Mouse (Mus musculus) macrophage (primary cell): ENCODE results near the gene Nom1. TPM values are rescaled to one million over a fixed set of nuclear protein-coding genes. Genes with fewer than 3 reads are reported as not detected.

Experiments used
- H3K27ac ChIP-seq: fragments of 350-480 bp; formaldehyde crosslinking; 2 replicates; pipeline ENCODE4 v1.9.0; 2021
- H3K36me3 ChIP-seq: fragments of 350-480 bp; formaldehyde crosslinking; 2 replicates; pipeline ENCODE4 v1.9.0; 2021; ENCODE audit errors: inconsistent target
- H3K4me3 ChIP-seq: fragments of 350-480 bp; formaldehyde crosslinking; 2 replicates; pipeline ENCODE4 v1.9.0; 2021; ENCODE audit errors: inconsistent target
- H3K79me2 ChIP-seq: fragments of 350-480 bp; formaldehyde crosslinking; 2 replicates; pipeline ENCODE4 v1.9.0; 2021; ENCODE audit errors: inconsistent target
- WGBS: methylation state at CpG from one replicate; pipeline ENCODE4 v1.1.7; 2026; ENCODE audit warnings: inconsistent platforms; ENCODE audit not compliant: missing documents; 5-methylcytosine and 5-hydroxymethylcytosine counted together
- polyA plus RNA-seq: library from polyadenylated mRNA; stranded (reverse); fragments of 250-400 nt; gene quantifications from 3 replicates; pipeline ENCODE4 v1.2.4, GENCODE M21; 2018; ENCODE audit warnings: inconsistent platforms

Nom1 gene
- polyA plus RNA-seq, 1 experiment from 2014 or later = 6.9 TPM

DNA sequence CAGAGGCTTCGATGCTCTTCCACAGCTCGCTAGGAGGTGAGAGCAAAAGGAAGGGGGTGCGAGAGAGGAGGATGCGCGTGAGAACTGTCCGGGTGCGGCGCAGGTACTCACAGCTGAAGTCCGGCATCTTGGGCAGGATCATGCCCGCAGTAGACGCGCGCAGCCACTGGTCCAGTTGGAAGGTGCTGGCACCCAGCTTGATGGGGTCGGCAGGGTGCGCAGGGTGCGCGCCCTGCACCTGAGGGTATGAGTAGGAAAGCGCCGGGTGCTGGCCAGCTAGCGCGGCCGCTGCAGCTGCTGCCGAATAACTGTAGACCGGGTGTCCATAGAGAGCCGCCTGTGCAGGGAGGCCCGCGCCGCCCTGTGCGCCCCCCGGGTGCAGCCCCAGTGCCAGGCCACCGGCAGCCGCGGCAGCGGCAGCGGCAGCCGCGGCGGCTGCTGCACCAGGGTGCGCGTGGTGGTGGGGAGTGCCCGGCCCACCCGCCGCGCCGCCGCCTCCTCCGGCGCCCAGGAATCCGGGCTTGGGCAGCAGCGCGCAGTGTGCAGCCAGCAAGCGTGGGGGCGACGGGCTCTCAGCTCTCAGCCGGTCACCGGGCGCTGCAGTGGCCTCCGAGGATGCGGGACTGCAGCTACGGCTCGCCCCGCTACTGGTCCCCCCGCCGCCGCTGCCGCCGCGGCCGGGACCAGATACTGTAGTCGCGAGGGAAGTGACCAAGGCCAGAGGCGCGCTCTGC is 43.2 kb downstream of the Nom1 start:
- WGBS = 4% methylated on average over 57 of the region's 73 CpGs
- H3K79me2 ChIP-seq = no peaks in the 10 kb centered on the region
- H3K27ac ChIP-seq = no peak overlapping the region
- H3K36me3 ChIP-seq = no peaks in the 10 kb centered on the region
- no peak overlapping the region for H3K4me3 ChIP-seq

DNA sequence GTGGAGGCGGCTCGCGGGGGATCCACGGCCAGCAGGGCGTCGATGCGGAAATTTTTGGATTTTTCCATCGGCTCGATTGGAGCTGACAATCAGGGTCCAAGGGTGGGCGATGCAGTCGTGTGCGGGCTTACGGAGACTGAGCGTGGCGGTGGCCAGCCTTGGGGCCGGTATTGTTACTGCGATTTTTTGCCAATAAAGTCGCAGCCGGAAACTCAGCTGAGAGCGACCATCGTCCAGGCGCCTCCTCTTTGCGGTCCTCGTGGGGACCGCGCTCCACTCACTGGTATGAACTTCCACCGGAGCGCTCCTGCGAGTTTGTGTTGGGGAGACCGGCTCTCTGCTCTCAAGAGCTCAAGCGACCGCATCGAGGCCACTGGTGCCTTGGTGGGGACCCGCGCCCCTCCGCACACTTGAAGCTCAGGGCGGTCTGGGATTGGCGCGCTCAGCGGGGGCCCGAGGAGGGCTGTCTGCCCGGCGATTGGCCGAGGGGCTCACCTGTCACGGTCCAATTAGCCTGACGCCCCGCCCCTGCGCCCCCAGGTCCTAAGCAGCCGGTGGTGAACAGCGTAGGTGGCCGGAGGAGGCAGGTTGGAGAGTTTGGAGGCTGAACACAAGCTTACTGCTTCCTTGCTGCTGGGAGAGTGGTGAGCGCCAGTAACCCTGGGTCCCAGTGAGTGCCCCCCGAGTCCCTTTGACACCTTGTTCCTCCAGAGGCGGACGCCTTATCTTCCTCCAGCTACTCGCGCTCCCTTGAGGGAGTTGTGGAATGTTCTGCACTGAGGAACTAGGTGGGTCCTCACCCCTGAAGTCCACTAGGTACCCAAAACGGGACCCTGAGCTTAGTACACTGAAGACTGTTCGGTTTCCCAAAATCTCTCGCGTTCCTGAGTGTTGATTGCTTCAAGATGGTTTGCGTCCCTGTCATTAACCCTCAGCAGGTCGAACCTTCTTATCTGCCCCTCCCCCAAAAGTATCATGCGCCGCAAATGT is 44.0 kb downstream of the Nom1 start, which contains the start of gene Mnx1:
TSS of gene Mnx1 (minus strand) at position 263 of the 990 bp plus-strand sequence.
- H3K27ac ChIP-seq = no peak within 1 kb of the TSS
- WGBS = 3% methylated on average over 62 of the region's 65 CpGs
- H3K36me3 ChIP-seq = no peaks in the 10 kb centered on the region
- H3K4me3 ChIP-seq = no peak within 1 kb of the TSS
- no peaks in the 10 kb centered on the region for H3K79me2 ChIP-seq

DNA sequence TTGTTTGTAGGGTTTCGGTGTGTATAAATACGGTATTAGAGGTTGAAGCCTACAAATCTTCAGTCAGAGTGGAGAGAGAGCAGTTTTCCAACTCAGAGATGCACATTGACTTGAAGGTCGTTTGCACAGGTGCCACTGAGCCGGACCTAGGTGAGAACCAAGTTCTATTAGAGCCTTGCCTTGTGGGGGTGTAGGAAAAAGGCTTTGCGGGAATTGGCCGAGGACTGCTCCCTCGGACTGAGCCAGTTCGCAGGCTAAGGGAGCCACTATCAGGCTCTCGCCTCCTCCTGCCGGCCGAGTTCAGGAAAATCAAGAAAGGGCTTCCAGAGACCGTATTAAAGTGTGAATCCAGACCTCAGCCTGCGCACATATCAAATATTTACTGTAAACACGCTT is 44.7 kb downstream of the Nom1 start:
- H3K27ac ChIP-seq = no peak overlapping the region
- H3K4me3 ChIP-seq = no peak overlapping the region
- 3% methylated on average over 14 of the region's 14 CpGs for WGBS
- H3K36me3 ChIP-seq = no peaks in the 10 kb centered on the region
- H3K79me2 ChIP-seq = no peaks in the 10 kb centered on the region

DNA sequence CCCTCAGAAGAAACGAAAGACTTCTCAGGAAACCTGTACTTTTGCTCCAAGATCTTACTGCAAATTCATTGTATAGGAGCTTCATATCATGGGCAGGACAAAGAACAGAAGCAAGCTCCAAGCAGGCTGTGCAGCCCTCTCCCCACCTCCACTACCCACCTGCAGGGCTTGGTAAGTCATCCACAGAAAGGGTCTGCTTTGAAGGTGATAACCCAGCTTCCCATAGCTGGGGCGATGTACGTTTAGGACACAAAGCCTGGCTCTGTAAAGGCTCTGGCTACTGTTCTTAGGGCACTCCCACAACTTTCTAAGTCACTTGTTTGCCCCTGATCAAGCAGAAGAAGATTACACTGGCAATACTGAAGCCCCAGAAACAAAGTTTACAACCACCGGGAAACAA is 49.3 kb downstream of the Nom1 start:
- WGBS = 3% methylated on average over 4 of the region's 4 CpGs
- no peak overlapping the region for H3K27ac ChIP-seq

DNA sequence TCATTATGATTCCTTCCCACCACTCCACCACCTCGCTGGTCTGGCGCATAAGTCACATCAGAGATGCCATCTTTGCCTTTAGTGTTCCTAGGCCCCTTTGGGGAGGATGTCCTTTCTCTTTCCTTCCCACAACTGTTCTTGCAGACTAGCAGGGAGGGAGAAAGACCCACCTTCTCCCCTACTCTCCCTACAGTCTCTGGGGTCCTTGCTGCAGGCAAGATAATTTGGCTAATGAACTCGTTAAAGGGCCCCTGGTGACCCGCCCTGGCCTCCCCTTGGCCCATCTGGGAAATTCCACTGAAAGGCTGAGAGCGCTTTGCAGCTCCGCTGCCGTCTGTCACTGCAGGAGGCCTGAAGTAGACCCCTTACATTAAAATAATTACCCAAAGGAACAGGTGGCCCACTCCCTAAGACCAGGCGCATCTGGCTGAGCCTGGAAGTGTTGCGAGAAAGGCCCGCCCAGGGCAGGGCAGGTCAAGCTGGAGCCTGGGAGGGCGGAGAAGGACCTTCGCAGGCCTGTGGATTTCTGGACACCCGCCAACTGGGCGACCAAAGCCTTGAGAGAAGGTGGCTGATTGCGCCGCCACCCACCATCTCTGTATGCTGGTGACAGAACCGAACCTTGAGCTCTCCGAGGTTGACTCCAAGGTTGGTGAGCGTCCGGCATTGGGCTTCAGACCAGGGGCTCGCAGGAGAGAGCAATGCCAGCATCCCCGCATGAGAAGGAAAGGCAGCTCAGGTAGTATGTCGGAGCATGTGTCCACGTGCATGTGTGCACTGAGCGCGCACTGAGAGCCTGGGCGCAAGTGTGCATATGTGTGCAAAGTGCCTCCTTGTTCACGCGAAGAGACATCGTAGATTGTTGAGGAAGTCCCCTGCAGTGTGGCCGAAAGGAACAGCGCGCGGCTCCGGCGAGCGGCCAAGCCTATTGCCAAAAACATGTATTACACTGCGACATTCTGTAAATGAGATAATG is 50.8 kb downstream of the Nom1 start:
- H3K4me3 ChIP-seq = no peak overlapping the region

More for the DNA sequence above, 49.3 kb downstream of the Nom1 start:
- no peaks in the 10 kb centered on the region for H3K79me2 ChIP-seq
- no peaks in the 10 kb centered on the region for H3K36me3 ChIP-seq
- no peak overlapping the region for H3K4me3 ChIP-seq

DNA sequence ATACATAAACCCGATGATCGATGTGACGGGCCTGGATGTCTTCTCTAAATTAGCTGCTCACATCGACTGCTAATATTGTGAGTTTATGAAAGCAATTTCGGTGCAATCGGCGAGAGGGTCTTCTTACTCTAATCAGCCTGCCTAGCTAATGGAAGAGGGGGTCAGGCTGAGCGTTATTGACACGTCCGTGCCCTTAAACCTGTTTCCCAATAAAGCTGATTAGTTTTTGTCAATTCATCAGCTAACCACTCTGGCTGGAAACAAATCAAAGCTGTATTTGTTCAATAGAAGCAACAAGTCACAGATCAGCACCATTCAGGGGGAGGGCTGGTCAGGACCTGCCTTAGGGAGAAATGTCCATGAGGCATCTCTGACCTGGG is 51.5 kb downstream of the Nom1 start:
- 5% methylated on average over 10 of the region's 10 CpGs for WGBS
- no peaks in the 10 kb centered on the region for H3K36me3 ChIP-seq
- H3K4me3 ChIP-seq = no peak overlapping the region
- H3K79me2 ChIP-seq = no peaks in the 10 kb centered on the region
- H3K27ac ChIP-seq = no peak overlapping the region

More for the DNA sequence above, 50.8 kb downstream of the Nom1 start:
- 8% methylated on average over 38 of the region's 38 CpGs for WGBS
- Histone ChIP-seq H3K27ac (no peak overlapping the region), H3K36me3 (no peaks in the 10 kb centered on the region), H3K79me2 (no peaks in the 10 kb centered on the region)

DNA sequence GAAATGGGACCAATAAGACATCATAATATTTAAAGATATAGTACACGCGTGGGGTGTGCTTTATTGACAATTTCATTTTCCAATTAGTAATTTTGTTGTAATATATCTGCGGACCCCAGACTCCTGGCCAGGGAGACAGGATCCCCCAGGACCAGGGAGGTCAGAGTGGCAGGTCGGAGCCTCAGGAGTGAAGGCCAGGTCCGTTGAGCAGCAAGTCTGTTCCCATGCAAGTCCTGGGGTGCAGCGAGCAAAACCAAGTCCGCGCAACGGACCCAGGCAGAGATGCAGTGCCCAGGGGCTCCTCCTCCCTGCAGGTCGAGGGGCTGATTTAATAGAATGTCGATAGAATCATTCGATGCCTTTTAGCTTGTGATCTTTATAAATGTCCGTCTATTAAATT is 52.9 kb downstream of the Nom1 start:
- Histone ChIP-seq H3K27ac (no peak overlapping the region), H3K4me3 (no peak overlapping the region)
- WGBS = 33% methylated on average over 13 of the region's 13 CpGs

DNA sequence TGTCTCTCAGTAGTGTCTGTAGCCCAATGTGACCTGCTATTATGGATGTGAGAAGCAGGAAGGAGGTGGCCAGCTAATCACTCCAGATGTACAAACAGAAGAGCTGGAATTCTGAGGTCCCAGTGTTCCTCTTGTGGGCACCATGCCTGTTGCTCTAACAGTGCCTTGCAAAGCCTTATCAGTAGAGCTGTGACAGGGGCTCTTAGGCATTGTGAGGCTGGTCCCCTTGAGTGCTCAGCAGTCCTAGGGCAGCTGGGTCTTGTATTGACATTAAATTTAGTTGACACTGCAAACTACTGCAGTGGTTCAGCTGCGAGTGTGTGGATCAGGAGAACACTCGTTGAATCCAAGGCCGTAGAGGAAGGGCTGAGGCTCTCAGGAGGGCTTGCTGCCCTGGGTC is 72.5 kb downstream of the Nom1 start:
- no peak overlapping the region for H3K27ac ChIP-seq
- H3K4me3 ChIP-seq = no peak overlapping the region
- H3K79me2 ChIP-seq = no peaks in the 10 kb centered on the region
- no peaks in the 10 kb centered on the region for H3K36me3 ChIP-seq
- 61% methylated on average over 3 of the region's 3 CpGs for WGBS

More for the DNA sequence above, 52.9 kb downstream of the Nom1 start:
- no peaks in the 10 kb centered on the region for H3K79me2 ChIP-seq
- H3K36me3 ChIP-seq = no peaks in the 10 kb centered on the region

Other genes starting within 250 kb of the Nom1 start
- gene Rnf32, start 238.7 kb upstream of the Nom1 start, polyA plus RNA-seq = not detected in 3 replicates
- 1.2 to 2.4 TPM (median 2.1 TPM) in 3 replicates for gene Lmbr1, start 56.3 kb upstream of the Nom1 start, polyA plus RNA-seq
- gene Mnx1, start 43.8 kb downstream of the Nom1 start, polyA plus RNA-seq = not detected in 3 replicates
- gene Ube3c, start 134.6 kb downstream of the Nom1 start, polyA plus RNA-seq = 11.2 to 20.9 TPM (median 14.9 TPM) in 3 replicates